Mouse (Mus musculus): ENCODE data around the gene Gtf3c2.

Gene Gtf3c2

DNA sequence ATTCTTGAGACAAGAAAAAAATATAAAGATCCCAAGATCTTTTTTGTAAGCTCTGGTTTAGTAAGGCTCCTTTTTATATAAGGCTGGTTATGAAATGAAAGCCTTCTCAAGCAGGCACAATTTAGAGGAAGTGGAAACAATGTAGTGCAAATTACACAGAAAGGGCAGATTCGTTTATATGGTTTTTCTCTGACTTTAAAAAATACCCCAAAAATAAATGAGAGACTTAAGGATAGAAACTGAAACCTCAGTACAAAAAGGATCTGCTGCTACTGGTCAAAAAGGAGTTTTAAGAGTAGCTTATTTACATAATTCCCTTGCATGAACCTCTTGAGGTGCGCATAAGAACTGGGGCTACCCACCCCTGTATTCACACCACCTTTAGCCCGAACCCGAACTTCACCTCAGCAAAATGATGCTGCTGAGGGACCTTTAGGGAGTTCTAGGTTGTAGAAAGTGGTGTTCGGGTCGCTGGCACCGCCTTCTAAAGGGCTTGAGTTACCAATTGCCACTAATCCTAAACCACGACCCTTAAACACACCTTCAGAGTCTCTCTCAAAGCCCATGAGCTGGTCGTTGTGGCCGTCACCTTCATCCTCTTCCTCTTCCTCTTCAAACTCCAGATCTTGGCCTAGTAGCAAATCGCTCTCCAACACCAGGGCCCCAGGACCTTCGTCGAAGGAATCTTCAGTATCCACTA, 21.2 kb upstream of the Gtf3c2 start:
- TF ChIP-seq GATA4 (IDR thresholded peaks at IDR 0.05; ENCODE audit: insufficient replicate concordance, low read length) = no peak

DNA sequence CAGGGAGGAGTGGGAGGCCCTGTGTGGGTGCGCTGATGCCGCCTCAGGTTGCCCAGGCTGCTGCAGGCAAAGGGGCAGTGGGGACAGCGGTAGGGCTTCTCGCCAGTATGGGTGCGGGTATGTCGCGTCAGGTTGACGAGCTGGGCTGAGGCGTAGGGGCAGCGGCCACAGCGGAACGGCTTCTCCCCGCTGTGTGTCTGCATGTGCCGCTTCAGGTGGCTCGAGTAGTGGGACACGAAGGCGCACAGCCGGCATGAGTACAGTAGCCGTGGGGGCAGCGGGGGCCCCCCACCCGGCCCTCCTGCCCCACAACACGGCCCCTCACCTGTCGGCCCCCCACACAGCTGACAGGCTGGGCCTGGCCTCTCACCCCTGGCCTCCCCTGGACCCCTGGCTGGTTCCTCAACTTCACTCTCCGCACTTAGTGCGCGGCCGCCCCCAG, 20.4 kb upstream of the Gtf3c2 start:
- TF ChIP-seq GATA4 (IDR thresholded peaks at IDR 0.05; ENCODE audit: insufficient replicate concordance, low read length) = no peak

DNA sequence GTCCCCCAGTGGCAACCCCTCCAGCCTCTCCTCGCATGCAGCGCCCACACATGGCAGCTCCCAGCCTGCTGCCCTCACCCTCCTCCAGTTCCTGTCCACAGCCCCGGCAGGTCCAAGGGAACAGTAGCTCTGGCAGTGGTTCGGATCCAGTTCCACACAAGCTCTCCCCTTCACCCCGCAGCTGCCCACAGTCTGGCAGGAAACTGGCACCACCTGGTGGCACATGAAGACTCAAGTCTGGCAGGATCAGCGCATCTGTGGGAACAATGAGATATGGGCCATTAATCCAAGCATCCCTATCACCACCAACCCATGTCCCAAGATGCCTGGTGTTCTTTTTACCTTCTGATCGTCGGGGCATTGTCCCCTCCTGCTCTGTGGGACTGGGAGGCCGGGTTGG, 19.9 kb upstream of the Gtf3c2 start:
- no peak for TF ChIP-seq GATA4 (IDR thresholded peaks at IDR 0.05; ENCODE audit: insufficient replicate concordance, low read length)

DNA sequence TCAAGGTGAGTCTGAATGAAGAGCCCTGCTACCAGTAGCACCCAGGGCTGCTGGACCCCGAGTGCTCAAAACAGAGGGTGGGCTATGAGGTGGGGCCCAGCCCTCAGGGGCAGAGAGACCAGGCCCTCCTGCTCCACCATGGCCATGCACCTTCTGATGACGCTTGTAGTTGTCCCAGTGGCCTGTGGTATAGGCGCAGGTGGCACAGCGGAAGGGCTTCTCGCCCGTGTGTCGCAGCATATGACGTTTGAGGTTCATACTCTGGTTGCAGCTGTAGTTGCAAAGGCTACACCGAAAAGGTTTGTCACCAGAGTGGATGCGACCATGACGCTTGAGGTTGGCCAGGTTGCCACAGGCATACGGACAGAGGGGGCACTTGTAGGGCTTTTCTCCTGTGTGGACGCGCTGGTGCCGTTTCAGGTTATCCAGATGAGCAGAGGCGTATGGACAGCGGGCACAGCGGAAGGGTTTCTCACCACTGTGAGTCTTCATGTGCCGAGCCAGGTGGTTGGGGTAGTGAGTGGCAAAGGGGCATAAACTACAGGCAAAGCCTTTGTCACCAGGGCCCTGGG, 19.5 kb upstream of the Gtf3c2 start:
- TF ChIP-seq GATA4 (IDR thresholded peaks at IDR 0.05; ENCODE audit: insufficient replicate concordance, low read length) = no peak

DNA sequence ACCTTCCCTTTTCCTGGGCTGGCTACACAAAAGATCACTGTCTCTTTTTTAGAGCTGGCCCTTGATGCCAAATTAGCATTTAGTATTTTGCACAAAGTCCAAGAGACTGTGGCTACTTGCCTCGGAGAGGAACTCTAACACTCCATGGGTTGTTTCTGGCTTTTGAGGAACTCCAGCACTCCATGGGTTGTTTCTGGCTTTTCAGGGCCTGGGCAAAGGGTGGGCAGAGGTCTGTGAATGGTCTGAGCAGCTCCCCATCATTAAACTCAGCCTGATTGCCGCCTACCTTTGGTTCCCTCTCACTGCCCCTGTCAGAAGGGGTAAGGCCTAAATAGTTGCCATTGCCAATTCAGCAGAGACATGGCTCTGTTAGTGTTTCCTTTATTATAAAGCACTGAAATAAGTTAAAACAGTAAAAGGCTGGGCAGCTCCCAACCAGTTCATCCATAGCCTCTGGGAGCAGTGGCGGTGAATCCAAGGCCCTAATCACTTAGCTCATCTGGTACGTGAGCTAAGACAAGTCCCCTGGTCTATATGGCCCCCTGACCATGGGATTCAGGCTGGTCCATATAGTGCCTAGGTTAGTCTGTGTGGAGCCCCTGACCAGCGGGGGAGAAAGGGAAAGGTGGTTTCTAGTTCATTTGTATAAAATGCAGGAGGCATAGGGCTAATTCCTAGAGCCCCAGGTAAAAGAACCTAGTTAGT, 18.8 kb upstream of the Gtf3c2 start:
- TF ChIP-seq GATA4 (IDR thresholded peaks at IDR 0.05; ENCODE audit: insufficient replicate concordance, low read length) = no peak

DNA sequence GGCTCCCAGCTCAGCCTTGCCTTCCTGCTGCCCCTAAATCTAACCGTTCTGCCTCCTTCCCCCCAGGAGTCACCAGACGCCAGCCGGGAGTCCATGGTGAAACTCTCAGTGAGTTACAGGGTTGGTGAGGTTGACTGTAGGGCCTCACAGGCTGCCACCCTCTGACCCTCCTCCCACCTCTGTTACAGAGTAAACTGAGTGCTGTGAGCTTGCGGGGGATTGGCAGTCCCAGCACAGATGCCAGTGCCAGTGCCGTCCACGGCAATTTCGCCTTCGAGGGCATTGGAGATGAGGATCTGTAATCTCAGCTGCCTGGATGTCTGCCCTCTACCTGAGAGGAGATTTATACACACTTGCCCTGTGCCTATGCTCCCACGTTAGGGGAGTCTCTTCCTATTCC, 18.2 kb upstream of the Gtf3c2 start:
- no peak for TF ChIP-seq GATA4 (IDR thresholded peaks at IDR 0.05; ENCODE audit: insufficient replicate concordance, low read length)

DNA sequence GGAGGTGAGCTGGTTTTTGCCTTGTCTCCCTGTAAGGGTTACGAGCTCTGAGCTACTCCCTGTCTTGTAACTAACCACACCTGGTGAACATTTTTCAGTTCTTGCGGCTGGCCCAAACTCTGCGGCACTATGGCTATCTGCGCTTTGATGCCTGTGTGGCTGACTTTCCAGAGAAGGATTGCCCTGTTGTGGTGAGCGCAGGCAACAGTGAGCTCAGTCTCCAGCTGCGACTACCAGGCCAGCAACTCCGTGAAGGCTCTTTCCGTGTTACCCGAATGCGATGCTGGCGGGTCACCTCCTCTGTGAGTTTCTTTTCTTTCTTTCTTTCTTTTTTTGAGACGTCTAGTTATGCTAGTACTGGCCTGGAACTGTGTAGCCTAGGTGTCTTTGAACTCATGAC, 17.1 kb upstream of the Gtf3c2 start:
- no peak for TF ChIP-seq GATA4 (IDR thresholded peaks at IDR 0.05; ENCODE audit: insufficient replicate concordance, low read length)

DNA sequence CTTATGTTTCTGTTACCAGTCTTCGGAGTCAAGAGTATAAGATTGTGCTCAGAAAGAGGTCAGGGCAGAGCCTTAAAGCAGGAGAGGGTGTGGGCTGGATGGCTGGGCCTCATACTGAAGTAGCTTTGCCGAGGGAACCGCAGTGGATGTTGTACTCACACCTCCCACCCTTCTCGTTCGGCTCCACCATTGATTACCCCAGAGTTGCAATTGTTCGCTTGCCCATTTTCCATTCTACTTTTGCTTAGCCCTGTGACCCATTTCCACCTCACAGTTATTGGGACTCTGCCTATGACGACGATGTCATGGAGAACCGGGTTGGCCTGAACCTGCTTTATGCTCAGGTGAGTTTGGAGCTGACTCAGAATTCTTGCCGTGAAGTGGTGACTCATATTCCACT, 16.3 kb upstream of the Gtf3c2 start:
- no peak for TF ChIP-seq GATA4 (IDR thresholded peaks at IDR 0.05; ENCODE audit: insufficient replicate concordance, low read length)

DNA sequence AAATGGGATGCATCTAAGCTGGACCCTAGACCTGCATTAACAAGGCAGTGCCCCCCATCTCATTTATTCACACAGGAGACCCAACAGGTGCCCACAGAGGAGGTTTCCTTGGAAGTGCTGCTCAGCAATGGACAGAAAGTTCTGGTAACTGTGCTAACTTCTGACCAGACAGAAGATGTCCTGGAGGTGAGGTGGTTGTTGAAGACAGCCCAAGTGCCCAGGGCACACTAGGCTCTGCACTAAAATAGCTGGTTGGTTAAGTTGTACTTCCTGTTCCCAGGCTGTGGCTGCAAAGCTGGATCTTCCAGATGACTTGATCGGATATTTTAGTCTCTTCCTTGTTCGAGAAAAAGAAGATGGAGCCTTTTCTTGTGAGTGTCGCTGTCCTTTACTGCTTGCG, 15.7 kb upstream of the Gtf3c2 start:
- no peak for TF ChIP-seq GATA4 (IDR thresholded peaks at IDR 0.05; ENCODE audit: insufficient replicate concordance, low read length)

DNA sequence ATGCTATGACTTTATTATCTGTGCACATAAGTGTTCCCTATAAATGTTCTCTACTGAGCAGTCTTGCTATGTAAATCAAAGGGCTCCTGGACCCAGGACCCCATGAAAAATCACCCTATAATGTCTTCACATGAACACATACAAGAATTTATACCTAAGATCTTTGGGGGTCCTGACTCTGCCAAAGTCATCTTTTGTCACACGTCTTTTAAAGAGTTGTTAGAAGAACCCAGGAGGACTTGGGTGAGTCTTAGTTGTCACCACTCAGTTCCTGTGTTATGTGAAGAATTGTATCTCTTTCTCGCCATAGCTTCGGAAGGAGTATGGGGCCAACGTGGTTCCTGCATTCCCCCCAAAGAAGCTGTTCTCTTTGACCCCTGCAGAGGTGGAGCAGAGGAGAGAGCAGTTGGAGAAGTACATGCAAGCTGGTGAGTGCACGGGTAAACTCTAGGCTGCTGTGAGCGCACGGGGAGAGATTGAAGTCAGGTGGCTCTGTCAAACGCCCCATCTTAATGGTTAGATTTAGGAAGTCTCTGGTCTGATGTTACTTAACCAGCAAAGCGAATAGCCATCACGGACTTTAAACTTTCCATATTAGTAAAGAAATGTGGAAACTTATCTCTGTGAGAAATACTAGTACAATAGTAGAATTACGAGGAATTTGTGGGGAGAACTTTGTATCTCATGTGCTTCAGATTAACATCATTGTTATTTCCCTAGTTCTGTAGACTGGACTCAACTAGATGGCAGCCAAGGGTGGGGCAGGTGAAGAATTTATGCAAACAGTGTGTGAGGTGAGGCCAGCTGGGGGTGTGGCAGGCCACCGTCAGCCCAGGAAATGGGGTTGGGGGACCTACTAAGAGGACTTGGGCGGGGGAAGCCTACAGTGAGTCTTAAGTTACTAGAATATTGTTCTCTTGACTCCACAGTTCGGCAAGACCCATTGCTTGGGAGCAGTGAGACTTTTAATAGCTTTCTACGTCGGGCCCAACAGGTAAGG, 14.8 kb upstream of the Gtf3c2 start:
- TF ChIP-seq GATA4 (IDR thresholded peaks at IDR 0.05; ENCODE audit: insufficient replicate concordance, low read length) = no peak

DNA sequence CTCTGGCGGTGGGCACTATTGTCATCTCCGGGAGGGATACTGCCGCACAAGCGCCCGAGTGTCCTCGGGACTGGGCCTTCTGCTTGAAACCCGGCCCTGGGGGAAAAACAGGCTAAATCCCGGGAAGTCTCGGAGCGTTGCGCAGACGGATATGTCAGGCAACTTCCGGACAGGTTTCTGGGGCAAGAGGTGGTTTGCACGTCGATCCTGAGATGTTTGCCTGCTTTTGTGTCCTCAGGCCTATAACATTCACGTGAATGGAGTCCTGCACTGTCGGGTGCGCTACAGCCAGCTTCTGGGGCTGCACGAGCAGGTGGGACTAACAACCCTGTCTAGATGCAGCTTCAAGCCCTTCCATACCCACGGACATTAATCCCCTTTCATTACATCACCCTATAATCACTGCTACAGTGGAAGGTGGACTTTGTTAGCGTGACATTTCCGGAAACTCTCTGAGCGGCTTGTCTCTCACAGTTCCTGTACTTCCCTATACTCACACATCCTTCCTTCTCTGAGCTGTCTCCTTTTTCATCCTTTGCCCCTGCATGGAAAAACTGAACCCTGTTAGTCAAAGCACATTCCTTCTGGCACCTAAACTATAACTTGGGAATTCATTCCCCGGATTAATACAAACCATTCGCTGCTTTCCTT, 13.8 kb upstream of the Gtf3c2 start:
- no peak for TF ChIP-seq GATA4 (IDR thresholded peaks at IDR 0.05; ENCODE audit: insufficient replicate concordance, low read length)

DNA sequence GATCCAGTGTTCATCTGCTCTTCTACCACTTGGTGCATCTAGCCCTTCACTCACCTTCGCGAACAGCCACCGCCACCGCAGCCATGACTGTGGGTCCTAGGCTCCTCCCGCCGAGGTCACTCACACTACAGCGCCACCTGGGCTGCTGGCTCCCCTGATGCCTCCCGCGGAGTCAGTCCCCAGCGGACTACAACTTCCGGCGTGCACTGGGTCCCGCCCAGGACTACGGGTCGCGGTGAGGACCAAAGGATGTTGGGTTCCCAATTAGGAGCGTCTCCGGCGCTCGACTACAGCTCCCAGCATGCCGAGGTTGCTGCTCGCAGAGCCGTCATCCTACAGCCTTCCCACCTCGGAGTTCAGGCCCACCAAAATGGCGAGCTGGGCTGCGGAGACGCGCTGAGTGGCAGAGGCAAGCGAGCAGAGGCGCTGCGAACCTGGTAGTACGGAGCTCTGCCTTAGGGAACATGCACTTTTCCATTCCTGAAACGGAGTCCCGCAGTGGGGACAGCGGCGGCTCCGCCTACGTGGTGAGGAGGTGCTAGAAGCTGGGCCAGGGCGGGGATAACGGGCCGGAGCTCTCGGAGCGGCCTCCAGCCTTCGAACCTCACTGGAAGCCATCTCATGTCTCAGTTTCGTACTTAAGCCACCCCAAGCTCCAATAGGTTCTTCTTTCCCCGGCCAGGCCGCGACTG, 13.1 kb upstream of the Gtf3c2 start, which contains the start of the genes Snx17 and Eif2b4:
Snx17 (plus strand) TSS at position 289 of the 692 bp plus-strand sequence.
Eif2b4 (minus strand) TSS at position 492 of the 692 bp plus-strand sequence.
- peak; percentile 26; the same call in 1 of the 2 replicates for TF ChIP-seq GATA4 (IDR thresholded peaks at IDR 0.05; ENCODE audit: insufficient replicate concordance, low read length)

DNA sequence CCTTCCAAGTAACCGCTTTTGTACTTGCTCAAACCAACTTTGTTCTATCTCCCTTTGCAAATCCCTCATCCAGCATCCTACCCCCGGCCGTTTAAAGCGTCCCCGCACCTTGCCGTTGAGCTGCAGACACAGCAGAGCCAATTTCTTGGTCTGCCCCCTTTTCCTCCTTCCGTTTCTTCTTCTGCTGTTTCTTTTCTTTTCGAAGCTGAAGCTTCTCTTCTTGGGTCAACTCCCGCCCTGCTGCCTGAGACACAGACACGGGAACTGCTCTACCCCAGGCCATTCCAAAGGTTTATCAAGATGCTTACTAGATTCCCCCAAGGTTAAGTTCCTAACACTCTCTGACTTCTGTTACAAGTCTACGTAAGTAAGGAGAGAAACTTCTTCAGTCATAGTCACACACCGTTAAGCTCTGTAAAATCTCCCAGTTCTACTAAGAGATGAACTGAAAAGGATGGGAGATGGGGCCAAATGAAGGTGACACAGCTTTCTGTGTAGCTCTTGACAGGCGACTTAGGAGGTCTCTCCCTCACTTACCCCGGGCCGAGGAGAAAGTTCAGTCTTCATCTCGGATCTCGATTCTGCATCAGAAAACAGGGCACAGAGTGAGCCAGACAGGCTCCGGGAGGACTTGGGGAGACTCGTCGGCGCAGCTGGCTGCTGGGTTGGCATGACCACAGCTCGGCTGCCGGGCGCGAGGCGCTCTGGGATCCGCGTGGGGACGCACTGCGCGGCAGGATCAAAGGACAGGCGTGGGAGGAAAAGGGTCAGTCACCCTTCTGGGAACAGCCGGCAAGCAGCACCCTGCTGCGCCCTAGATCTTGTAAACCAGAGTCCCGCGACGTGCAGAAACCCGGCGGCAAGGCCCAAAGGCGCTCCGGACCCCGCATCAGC, 12.3 kb upstream of the Gtf3c2 start:
- no peak for TF ChIP-seq GATA4 (IDR thresholded peaks at IDR 0.05; ENCODE audit: insufficient replicate concordance, low read length)

All from liver, adult (tissue).